Mouse (Mus musculus) T-cell, adult 66 days (primary cell): ENCODE data around the gene Ankrd61. TPM values are rescaled to one million over a fixed set of nuclear protein-coding genes. Genes with fewer than 3 reads are reported as not detected.

Source experiments
- total RNA-seq, 2 experiments: library from RNA; stranded (reverse); gene quantifications; 3 replicates in 1 of 2; 4 replicates in 1 of 2; pipeline ENCODE4 v1.2.4; 2023

The Ankrd61 gene
- total RNA-seq = under 1 TPM in 1 of 2 experiments, not detected in 1; 0.93 TPM

GRCm38 (mm10) chr5:143897635-143898330 lies at the start of gene Ankrd61:
Gene Ankrd61 (minus strand): TSS chr5:143897685.

DNA sequence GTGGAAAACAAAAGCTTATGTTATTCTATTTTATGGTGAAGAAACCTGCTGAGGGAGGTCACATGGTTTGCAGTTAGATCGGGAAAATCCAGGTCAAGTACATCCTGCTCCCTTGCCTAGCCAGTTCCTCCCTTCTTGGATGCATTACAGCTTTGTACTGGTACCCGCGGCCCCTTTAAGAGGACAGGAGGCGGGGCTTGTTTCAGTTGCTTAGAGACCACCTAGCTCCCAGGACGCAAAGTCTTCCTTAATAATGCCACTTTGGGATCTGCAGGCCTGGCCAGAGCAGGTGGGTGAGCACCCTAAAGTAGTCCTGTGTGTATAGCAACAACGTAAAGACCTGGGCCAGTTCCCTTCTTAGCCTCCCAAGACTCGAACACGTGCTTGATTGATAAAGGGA lies 35.3 kb upstream of the Ankrd61 start, which contains the start of gene Rsph10b:
Gene Rsph10b, plus strand, starts transcription at position 205 of the 400 bp plus-strand sequence.

GRCm38 (mm10) chr5:143927875-143928274 lies 30.4 kb upstream of the Ankrd61 start, which contains the start of gene Gm42421:
Gene Gm42421 (plus strand): TSS chr5:143928175.

GRCm38 (mm10) chr5:143909417-143910400 lies 12.2 kb upstream of the Ankrd61 start, which contains the start of the genes Aimp2 and Pms2:
Gene Aimp2 (minus strand): TSS chr5:143909847.
Gene Pms2 (plus strand): TSS chr5:143909964.

Other genes with a start within 250 kb of the Ankrd61 start
- 10 to 100 TPM; 35.6 to 36.0 TPM for gene Usp42, start 165.4 kb downstream of the Ankrd61 start, total RNA-seq
- gene Eif2ak1, start 79.9 kb downstream of the Ankrd61 start, total RNA-seq = 10 to 100 TPM; 39.7 to 41.4 TPM
- gene Aimp2, start 12.2 kb upstream of the Ankrd61 start, total RNA-seq = 10 to 100 TPM; 31.0 to 32.3 TPM
- 10 to 100 TPM; 34.1 to 41.9 TPM for gene Pms2, start 12.3 kb upstream of the Ankrd61 start, total RNA-seq
- gene Gm42421, start 30.5 kb upstream of the Ankrd61 start, total RNA-seq = 1 to 10 TPM; 1.1 to 1.2 TPM
- gene Rsph10b, start 35.4 kb upstream of the Ankrd61 start, total RNA-seq = 1 to 10 TPM in 1 of 2 experiments, under 1 TPM in 1; 0.44 to 1.0 TPM
- gene Ccz1, start 117.2 kb upstream of the Ankrd61 start, total RNA-seq = 10 to 100 TPM; 69.7 to 75.4 TPM
- gene Ocm, start 129.0 kb upstream of the Ankrd61 start, total RNA-seq = not detected
- 10 to 100 TPM; 32.9 to 36.5 TPM for gene Lmtk2, start 202.8 kb upstream of the Ankrd61 start, total RNA-seq